Mouse (Mus musculus): ENCODE measurements around the gene Art4. TPM values are rescaled to one million over a fixed set of nuclear protein-coding genes. Genes with fewer than 3 reads are reported as not detected.

Art4 gene
- total RNA-seq, 2 experiments from 2014 or later = not detected

- DNase-seq (ENCODE audit: low spot score in 2 of 2) = no peak
Measured at GRCm38 (mm10) chr6:136868921-136869320, 11.4 kb upstream of the Art4 start.

- DNase-seq (ENCODE audit: low spot score in 2 of 2) = no peak
Measured at GRCm38 (mm10) chr6:136866150-136866549, 8.6 kb upstream of the Art4 start.

GRCm38 (mm10) chr6:136865360-136865759 lies 7.8 kb upstream of the Art4 start:
- DNase-seq (ENCODE audit: low spot score in 2 of 2) = no peak

GRCm38 (mm10) chr6:136861020-136861419 lies 3.5 kb upstream of the Art4 start:
- peak in 1 of 2 experiments; percentile 24 for DNase-seq (ENCODE audit: low spot score in 2 of 2)

GRCm38 (mm10) chr6:136858420-136858819 lies 887 bp upstream of the Art4 start:
- no peak for DNase-seq (ENCODE audit: low spot score in 2 of 2)

GRCm38 (mm10) chr6:136857873-136858260 lies 334 bp upstream of the Art4 start:
- DNase-seq (ENCODE audit: low spot score in 2 of 2) = no peak

- DNase-seq (ENCODE audit: low spot score in 2 of 2) = no peak
Measured at GRCm38 (mm10) chr6:136856071-136856636, 1.4 kb downstream of the Art4 start.

- DNase-seq (ENCODE audit: low spot score in 2 of 2) = no peak
Measured at GRCm38 (mm10) chr6:136855183-136855582, 2.4 kb downstream of the Art4 start.

- no peak for DNase-seq (ENCODE audit: low spot score in 2 of 2)
Measured at GRCm38 (mm10) chr6:136854361-136854781, 3.2 kb downstream of the Art4 start.

GRCm38 (mm10) chr6:136852762-136853161 lies 4.8 kb downstream of the Art4 start:
- no peak for DNase-seq (ENCODE audit: low spot score in 2 of 2)

- DNase-seq (ENCODE audit: low spot score in 2 of 2) = no peak
Measured at GRCm38 (mm10) chr6:136852348-136852747, 5.2 kb downstream of the Art4 start.

- no peak for DNase-seq (ENCODE audit: low spot score in 2 of 2)
Measured at GRCm38 (mm10) chr6:136850267-136850666, 7.3 kb downstream of the Art4 start.

- no peak for DNase-seq (ENCODE audit: low spot score in 2 of 2)
Measured at GRCm38 (mm10) chr6:136848971-136849370, 8.6 kb downstream of the Art4 start.

GRCm38 (mm10) chr6:136848399-136848798 lies 9.1 kb downstream of the Art4 start:
- no peak for DNase-seq (ENCODE audit: low spot score in 2 of 2)

- peak; percentile 42 to 55 for DNase-seq (ENCODE audit: low spot score in 2 of 2)
Measured at GRCm38 (mm10) chr6:136847790-136848189, 9.7 kb downstream of the Art4 start.

GRCm38 (mm10) chr6:136847267-136847666 lies 10.3 kb downstream of the Art4 start:
- DNase-seq (ENCODE audit: low spot score in 2 of 2) = no peak

GRCm38 (mm10) chr6:136845706-136846480 lies 11.6 kb downstream of the Art4 start:
- no peak for DNase-seq (ENCODE audit: low spot score in 2 of 2)

- DNase-seq (ENCODE audit: low spot score in 2 of 2) = no peak
Measured at GRCm38 (mm10) chr6:136844903-136845302, 12.6 kb downstream of the Art4 start.

GRCm38 (mm10) chr6:136837323-136837722 lies 20.2 kb downstream of the Art4 start:
- DNase-seq (ENCODE audit: low spot score in 2 of 2) = no peak

- DNase-seq (ENCODE audit: low spot score in 2 of 2) = no peak
Measured at GRCm38 (mm10) chr6:136835352-136835751, 22.2 kb downstream of the Art4 start, which contains the start of gene Smco3. Gene Smco3 (minus strand): TSS chr6:136835452.

GRCm38 (mm10) chr6:136831712-136832111 lies 25.8 kb downstream of the Art4 start:
- no peak for DNase-seq (ENCODE audit: low spot score in 2 of 2)

GRCm38 (mm10) chr6:136828681-136829080 lies 28.9 kb downstream of the Art4 start:
- DNase-seq (ENCODE audit: low spot score in 2 of 2) = no peak
